Mouse (Mus musculus): Measurements from ENCODE around the gene Mt1.

The Mt1 gene

DNA sequence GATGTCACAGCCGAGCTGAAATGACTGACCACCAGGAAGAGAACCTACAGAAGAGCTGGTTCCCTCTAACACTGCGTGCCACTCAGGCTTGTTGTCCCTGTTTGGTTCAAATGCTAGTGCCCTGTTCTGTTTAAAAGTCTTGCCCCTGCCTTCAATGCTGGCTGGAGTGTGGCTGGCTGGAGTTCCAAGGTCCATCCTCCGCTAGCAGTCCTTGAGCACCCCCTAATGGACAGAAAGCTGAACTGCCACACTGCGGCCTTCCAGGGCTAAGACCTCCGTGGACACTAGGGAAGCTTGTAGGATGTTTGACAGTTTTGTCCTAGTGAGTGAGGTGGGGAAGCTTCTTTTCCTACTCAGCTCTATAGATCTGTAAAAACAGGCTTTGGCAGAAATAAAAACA lies 26.9 kb downstream of the Mt1 start:
- DNase-seq (ENCODE audit: low spot score in 2 of 2): peak in 1 of 2 experiments; percentile 50

GRCm38 (mm10) chr8:94206256-94206655 lies 27.4 kb downstream of the Mt1 start:
- no peak for DNase-seq (ENCODE audit: low spot score in 2 of 2)

DNA sequence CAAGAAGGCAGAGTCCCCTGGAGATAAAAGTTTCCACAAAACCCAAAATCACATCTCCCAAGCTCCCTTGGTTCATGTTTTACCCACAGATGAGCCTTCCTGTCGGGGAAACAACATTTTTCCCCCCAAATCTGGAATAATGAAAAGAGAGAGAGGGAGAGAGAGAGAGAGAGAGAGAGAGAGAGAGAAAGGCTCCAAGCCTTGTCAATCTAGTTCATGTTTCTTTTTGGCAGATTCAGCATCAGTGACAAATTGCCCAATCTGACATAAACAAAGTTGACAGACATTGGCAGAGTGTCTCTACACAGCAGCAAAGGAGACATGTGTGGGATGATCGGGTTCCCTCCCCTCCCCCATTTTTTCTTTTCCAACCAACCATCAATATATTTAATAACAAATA lies 28.6 kb downstream of the Mt1 start:
- DNase-seq (ENCODE audit: low spot score in 2 of 2): no peak

DNA sequence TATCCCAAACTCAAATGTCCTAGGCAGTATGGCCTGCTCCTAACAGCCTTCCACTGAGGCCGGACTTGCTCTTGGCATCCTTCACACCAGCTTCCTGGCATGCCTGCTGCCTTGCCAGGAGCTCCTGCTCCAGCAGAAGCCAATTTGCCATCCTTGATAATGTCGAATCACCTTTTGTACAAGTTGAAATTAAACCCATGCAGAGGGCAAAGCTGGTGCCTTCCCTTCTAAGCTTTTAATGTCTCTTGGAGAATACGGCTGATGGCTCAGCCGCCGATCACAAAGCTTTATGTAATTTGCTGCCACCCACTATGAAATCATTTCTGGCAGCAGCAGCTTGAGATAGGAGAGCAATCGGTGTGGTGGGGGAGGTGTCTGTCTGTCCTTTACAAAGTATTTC lies 30.8 kb downstream of the Mt1 start:
- DNase-seq (ENCODE audit: low spot score in 2 of 2): no peak

DNA sequence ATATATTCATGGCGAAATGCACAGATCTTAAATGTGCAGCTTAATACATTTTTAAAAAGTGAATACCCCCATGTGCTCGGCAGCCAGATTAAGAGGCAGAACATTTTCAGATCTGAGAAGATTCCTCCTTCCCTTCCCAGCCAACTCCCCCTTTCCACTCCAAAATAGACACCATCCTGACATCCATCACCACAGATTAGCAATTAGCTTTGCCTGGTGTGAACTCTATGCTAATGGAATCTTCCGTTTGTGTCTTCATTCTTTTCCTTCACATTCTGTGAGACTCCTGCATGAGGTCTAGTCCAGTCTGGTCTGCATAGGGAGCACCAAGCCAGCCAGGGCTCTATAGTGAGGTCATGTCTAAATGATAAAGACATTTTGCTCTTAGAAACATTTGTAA lies 31.3 kb downstream of the Mt1 start:
- DNase-seq (ENCODE audit: low spot score in 2 of 2): no peak

- DNase-seq (ENCODE audit: low spot score in 2 of 2): no peak
These were observed 34.9 kb downstream of the Mt1 start for GRCm38 (mm10) chr8:94213819-94214218.

DNA sequence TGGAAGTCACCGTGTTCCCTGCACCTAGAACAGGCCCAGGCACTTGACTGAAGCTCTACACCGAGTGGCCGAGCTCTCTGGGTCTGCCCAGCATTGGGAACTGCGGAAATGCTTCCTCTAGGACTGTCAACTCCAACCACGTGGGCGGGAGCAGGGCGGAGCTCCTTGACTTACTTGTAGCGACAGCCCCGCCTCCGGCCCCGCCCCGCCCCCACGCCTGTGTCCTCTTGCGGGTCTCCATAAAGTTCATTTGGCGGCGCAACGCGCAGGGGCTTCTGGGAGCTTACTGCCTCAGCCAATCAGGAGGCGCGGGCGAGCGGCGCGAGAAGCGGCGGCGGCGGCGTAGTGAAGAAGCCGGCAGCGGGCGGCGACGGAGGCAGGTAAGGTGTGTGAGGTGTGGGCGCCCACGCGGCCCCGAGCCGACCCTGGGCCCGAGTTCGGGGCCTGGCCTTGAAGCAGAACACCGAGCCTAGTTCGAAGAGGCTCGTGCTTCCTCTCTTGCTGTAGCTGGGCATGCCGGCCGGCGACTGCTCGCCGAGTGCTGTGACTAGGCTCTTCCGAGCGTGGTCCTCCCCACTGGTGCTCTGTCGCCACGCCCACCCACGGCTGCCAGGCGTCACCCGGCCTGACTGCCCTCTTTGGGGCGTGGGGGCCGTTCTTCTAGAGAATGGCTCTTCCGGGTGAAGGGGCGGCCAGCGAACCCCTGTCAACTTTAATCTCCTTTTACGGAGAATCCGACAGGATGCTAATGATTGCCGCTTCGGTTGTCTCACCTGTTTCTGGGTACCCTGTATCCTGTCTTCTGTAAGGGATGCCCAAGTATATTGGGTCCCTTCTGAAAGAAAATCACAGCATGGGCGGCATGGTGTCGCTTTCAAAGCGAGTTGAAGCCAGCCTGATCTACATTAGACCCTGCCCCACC lies 35.6 kb downstream of the Mt1 start, which contains the start of gene Nup93:
Nup93 (plus strand) TSS at position 313 of the 922 bp plus-strand sequence.
- DNase-seq (ENCODE audit: low spot score in 2 of 2): peak; percentile 91

GRCm38 (mm10) chr8:94227381-94227939 lies 48.6 kb downstream of the Mt1 start:
- no peak for DNase-seq (ENCODE audit: low spot score in 2 of 2)
